Mouse (Mus musculus): ENCODE measurements at regions not wholly inside any gene's neighbourhood (a gene's known extent, or its start where the extent isn't known, plus 50 kb on each side); places are given as distances from the start of the nearest gene placed in this dataset.

- DNase-seq (ENCODE audit: low spot score) (no peak), ATAC-seq (replicated peaks; ENCODE audit: insufficient number of reproducible peaks, low FRiP score, low TSS enrichment, low read depth) (no peak)
- no peaks in the 10 kb centered on the region for H3K9me3 ChIP-seq (replicated peaks; ENCODE audit: control insufficient read depth, low read length)
- no peaks in the 10 kb centered on the region for H3K36me3 ChIP-seq (replicated peaks; ENCODE audit: control insufficient read depth, insufficient read depth, low read depth, low read length)
- no peak overlapping the region for H3K9ac ChIP-seq (replicated peaks; ENCODE audit: low read length)
- H3K4me3 ChIP-seq (ENCODE audit: low read depth, low read length): no peak overlapping the region
- H3K27ac ChIP-seq (replicated peaks; ENCODE audit: low read depth, low read length): no peak overlapping the region
- H3K4me1 ChIP-seq (ENCODE audit: control insufficient read depth, insufficient read depth, low read length): no peaks in the 10 kb centered on the region
- no peaks in the 10 kb centered on the region for H3K27me3 ChIP-seq (ENCODE audit: control insufficient read depth, insufficient read depth, low read length)
- no peak overlapping the region for H3K4me2 ChIP-seq (ENCODE audit: low read depth, low read length)
- 68% methylated on average over 3 of the region's 3 CpGs for WGBS
These were observed 445.9 kb upstream of the Grin3a start for GRCm38 (mm10) chr4:50291397-50291945.

GRCm38 (mm10) chr4:50286602-50287001 lies 441.1 kb upstream of the Grin3a start:
- 77% methylated on average over 2 of the region's 2 CpGs for WGBS
- H3K27me3 ChIP-seq (ENCODE audit: control insufficient read depth, insufficient read depth, low read length): no peaks in the 10 kb centered on the region
- H3K27ac ChIP-seq (replicated peaks; ENCODE audit: low read depth, low read length): no peak overlapping the region
- no peak for ATAC-seq (replicated peaks; ENCODE audit: insufficient number of reproducible peaks, low FRiP score, low TSS enrichment, low read depth)
- no peaks in the 10 kb centered on the region for H3K36me3 ChIP-seq (replicated peaks; ENCODE audit: control insufficient read depth, insufficient read depth, low read depth, low read length)
- no peak overlapping the region for H3K4me3 ChIP-seq (ENCODE audit: low read depth, low read length)
- no peaks in the 10 kb centered on the region for H3K9me3 ChIP-seq (replicated peaks; ENCODE audit: control insufficient read depth, low read length)
- H3K4me1 ChIP-seq (ENCODE audit: control insufficient read depth, insufficient read depth, low read length): no peaks in the 10 kb centered on the region
- no peak overlapping the region for H3K4me2 ChIP-seq (ENCODE audit: low read depth, low read length)
- no peak overlapping the region for H3K9ac ChIP-seq (replicated peaks; ENCODE audit: low read length)
- DNase-seq (ENCODE audit: low spot score): no peak

GRCm38 (mm10) chr4:50259012-50259601 lies 413.6 kb upstream of the Grin3a start:
- Histone ChIP-seq H3K4me3 (ENCODE audit: low read depth, low read length) (no peak overlapping the region), H3K9me3 (replicated peaks; ENCODE audit: control insufficient read depth, low read length) (no peaks in the 10 kb centered on the region), H3K9ac (replicated peaks; ENCODE audit: low read length) (no peak overlapping the region), H3K4me1 (ENCODE audit: control insufficient read depth, insufficient read depth, low read length) (no peaks in the 10 kb centered on the region), H3K36me3 (replicated peaks; ENCODE audit: control insufficient read depth, insufficient read depth, low read depth, low read length) (no peaks in the 10 kb centered on the region), H3K27me3 (ENCODE audit: control insufficient read depth, insufficient read depth, low read length) (no peaks in the 10 kb centered on the region), H3K27ac (replicated peaks; ENCODE audit: low read depth, low read length) (no peak overlapping the region), H3K4me2 (ENCODE audit: low read depth, low read length) (no peak overlapping the region)
- no peak for DNase-seq (ENCODE audit: low spot score)
- WGBS: 75% methylated on average over 2 of the region's 2 CpGs
- no peak for ATAC-seq (replicated peaks; ENCODE audit: insufficient number of reproducible peaks, low FRiP score, low TSS enrichment, low read depth)

GRCm38 (mm10) chr4:50242042-50242441 lies 396.5 kb upstream of the Grin3a start:
- H3K4me1 ChIP-seq (ENCODE audit: control insufficient read depth, insufficient read depth, low read length): no peaks in the 10 kb centered on the region
- 74% methylated on average over 1 of the region's 1 CpGs for WGBS
- H3K4me3 ChIP-seq (ENCODE audit: low read depth, low read length): no peak overlapping the region
- H3K27ac ChIP-seq (replicated peaks; ENCODE audit: low read depth, low read length): no peak overlapping the region
- H3K9ac ChIP-seq (replicated peaks; ENCODE audit: low read length): no peak overlapping the region
- H3K9me3 ChIP-seq (replicated peaks; ENCODE audit: control insufficient read depth, low read length): no peaks in the 10 kb centered on the region
- H3K27me3 ChIP-seq (ENCODE audit: control insufficient read depth, insufficient read depth, low read length): no peaks in the 10 kb centered on the region
- H3K36me3 ChIP-seq (replicated peaks; ENCODE audit: control insufficient read depth, insufficient read depth, low read depth, low read length): no peaks in the 10 kb centered on the region
- DNase-seq (ENCODE audit: low spot score): no peak
- no peak for ATAC-seq (replicated peaks; ENCODE audit: insufficient number of reproducible peaks, low FRiP score, low TSS enrichment, low read depth)
- H3K4me2 ChIP-seq (ENCODE audit: low read depth, low read length): no peak overlapping the region

GRCm38 (mm10) chr4:50240951-50241350 lies 395.4 kb upstream of the Grin3a start:
- no peaks in the 10 kb centered on the region for H3K4me1 ChIP-seq (ENCODE audit: control insufficient read depth, insufficient read depth, low read length)
- no peaks in the 10 kb centered on the region for H3K36me3 ChIP-seq (replicated peaks; ENCODE audit: control insufficient read depth, insufficient read depth, low read depth, low read length)
- DNase-seq (ENCODE audit: low spot score) (no peak), ATAC-seq (replicated peaks; ENCODE audit: insufficient number of reproducible peaks, low FRiP score, low TSS enrichment, low read depth) (no peak)
- WGBS: 88% methylated on average over 2 of the region's 2 CpGs
- H3K4me2 ChIP-seq (ENCODE audit: low read depth, low read length): no peak overlapping the region
- no peaks in the 10 kb centered on the region for H3K9me3 ChIP-seq (replicated peaks; ENCODE audit: control insufficient read depth, low read length)
- no peak overlapping the region for H3K27ac ChIP-seq (replicated peaks; ENCODE audit: low read depth, low read length)
- no peak overlapping the region for H3K9ac ChIP-seq (replicated peaks; ENCODE audit: low read length)
- no peak overlapping the region for H3K4me3 ChIP-seq (ENCODE audit: low read depth, low read length)
- H3K27me3 ChIP-seq (ENCODE audit: control insufficient read depth, insufficient read depth, low read length): no peaks in the 10 kb centered on the region

GRCm38 (mm10) chr4:50239386-50239785 lies 393.8 kb upstream of the Grin3a start:
- 88% methylated on average over 2 of the region's 2 CpGs for WGBS
- ATAC-seq (replicated peaks; ENCODE audit: insufficient number of reproducible peaks, low FRiP score, low TSS enrichment, low read depth): no peak
- H3K27me3 ChIP-seq (ENCODE audit: control insufficient read depth, insufficient read depth, low read length): no peaks in the 10 kb centered on the region

GRCm38 (mm10) chr4:50235476-50235875 lies 389.9 kb upstream of the Grin3a start:
- no peaks in the 10 kb centered on the region for H3K4me1 ChIP-seq (ENCODE audit: control insufficient read depth, insufficient read depth, low read length)
- H3K36me3 ChIP-seq (replicated peaks; ENCODE audit: control insufficient read depth, insufficient read depth, low read depth, low read length): no peaks in the 10 kb centered on the region
- H3K27me3 ChIP-seq (ENCODE audit: control insufficient read depth, insufficient read depth, low read length): no peaks in the 10 kb centered on the region
- no peak overlapping the region for H3K27ac ChIP-seq (replicated peaks; ENCODE audit: low read depth, low read length)
- DNase-seq (ENCODE audit: low spot score) (no peak), ATAC-seq (replicated peaks; ENCODE audit: insufficient number of reproducible peaks, low FRiP score, low TSS enrichment, low read depth) (no peak)
- H3K4me3 ChIP-seq (ENCODE audit: low read depth, low read length): no peak overlapping the region
- no peaks in the 10 kb centered on the region for H3K9me3 ChIP-seq (replicated peaks; ENCODE audit: control insufficient read depth, low read length)
- 87% methylated on average over 3 of the region's 3 CpGs for WGBS
- H3K9ac ChIP-seq (replicated peaks; ENCODE audit: low read length): no peak overlapping the region
- H3K4me2 ChIP-seq (ENCODE audit: low read depth, low read length): no peak overlapping the region

More at GRCm38 (mm10) chr4:50239386-50239785, 393.8 kb upstream of the Grin3a start:
- Histone ChIP-seq H3K9me3 (replicated peaks; ENCODE audit: control insufficient read depth, low read length) (no peaks in the 10 kb centered on the region), H3K27ac (replicated peaks; ENCODE audit: low read depth, low read length) (no peak overlapping the region), H3K4me1 (ENCODE audit: control insufficient read depth, insufficient read depth, low read length) (no peaks in the 10 kb centered on the region), H3K36me3 (replicated peaks; ENCODE audit: control insufficient read depth, insufficient read depth, low read depth, low read length) (no peaks in the 10 kb centered on the region), H3K4me3 (ENCODE audit: low read depth, low read length) (no peak overlapping the region), H3K4me2 (ENCODE audit: low read depth, low read length) (no peak overlapping the region), H3K9ac (replicated peaks; ENCODE audit: low read length) (no peak overlapping the region)
- DNase-seq (ENCODE audit: low spot score): no peak

GRCm38 (mm10) chr4:50203348-50203747 lies 357.8 kb upstream of the Grin3a start:
- Histone ChIP-seq H3K4me2 (ENCODE audit: low read depth, low read length) (no peak overlapping the region), H3K9ac (replicated peaks; ENCODE audit: low read length) (no peak overlapping the region), H3K4me1 (ENCODE audit: control insufficient read depth, insufficient read depth, low read length) (no peaks in the 10 kb centered on the region), H3K36me3 (replicated peaks; ENCODE audit: control insufficient read depth, insufficient read depth, low read depth, low read length) (no peaks in the 10 kb centered on the region), H3K27me3 (ENCODE audit: control insufficient read depth, insufficient read depth, low read length) (no peaks in the 10 kb centered on the region), H3K27ac (replicated peaks; ENCODE audit: low read depth, low read length) (no peak overlapping the region), H3K9me3 (replicated peaks; ENCODE audit: control insufficient read depth, low read length) (no peaks in the 10 kb centered on the region), H3K4me3 (ENCODE audit: low read depth, low read length) (no peak overlapping the region)
- WGBS: 67% methylated on average over 3 of the region's 3 CpGs
- DNase-seq (ENCODE audit: low spot score): no peak
- no peak for ATAC-seq (replicated peaks; ENCODE audit: insufficient number of reproducible peaks, low FRiP score, low TSS enrichment, low read depth)
